Comparison of ENCODE assay signal across 13 mouse cellular contexts in the genomic region with DNA sequence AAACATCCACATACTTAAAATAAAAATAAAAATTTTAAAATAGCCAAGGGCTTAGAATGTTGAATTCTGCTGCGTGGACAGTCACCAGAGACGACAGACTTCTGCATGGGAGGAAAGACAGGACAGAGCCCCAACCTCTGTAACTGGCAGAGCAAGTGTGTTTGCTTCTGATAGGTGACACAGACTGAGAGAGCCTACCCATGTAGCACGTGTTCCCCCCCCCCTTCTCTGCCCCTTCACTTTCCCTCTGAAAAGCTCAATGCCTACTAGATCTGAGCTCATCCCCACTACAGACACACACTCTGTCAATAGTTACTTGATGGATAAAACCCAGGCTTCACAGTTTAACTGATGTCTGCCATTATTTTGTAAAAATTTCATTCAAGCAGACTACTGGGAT. TPM values are rescaled to one million over a fixed set of nuclear protein-coding genes. Genes with fewer than 3 reads are reported as not detected.
A peak's percentile ranks its signal among the peaks of the same experiment; 100 is the strongest.
DNase-seq lines count a peak whose midpoint lies in the region; ATAC-seq and TF ChIP-seq lines count a peak whose summit lies in the region.
"Had no signal": no experiment of that assay in that cellular context is flagged by ENCODE, and none has a peak within 500 bp of the region (broad histone marks: within the 10 kb centered on the region; RNA-seq: fewer than 3 reads in every experiment).

No protein-coding gene starts in this region.

- H3K9me3 ChIP-seq in heart, embryonic 11.5 days (replicated peaks; ENCODE audit: control insufficient read depth, low read length) = no peaks in the 10 kb centered on the region
- H3K9me3 ChIP-seq in lung, embryonic 14.5 days (ENCODE audit: low read depth, low read length) = no peaks in the 10 kb centered on the region
- H3K9me3 ChIP-seq in limb, embryonic 12.5 days = no peaks in the 10 kb centered on the region
- no peaks in the 10 kb centered on the region for H3K9me3 ChIP-seq in neural tube, embryonic 15.5 days (replicated peaks)
- H3K9me3 ChIP-seq: embryonic facial prominence, embryonic 15.5 days; midbrain, embryonic 10.5 days had no signal

- intact Hi-C loops in heart, postnatal 10 days (cut with DNase I) = no loop called here

- peaks cover 10% of the 10 kb centered on the region for H3K4me1 ChIP-seq in heart, embryonic 11.5 days (ENCODE audit: control insufficient read depth, insufficient read depth, low read length)
- H3K4me1 ChIP-seq in lung, embryonic 14.5 days (ENCODE audit: insufficient read depth) = peaks cover 7% of the 10 kb centered on the region; the same call in 1 of the 2 replicates
- H3K4me1 ChIP-seq in limb, embryonic 12.5 days (replicated peaks) = peaks cover 17% of the 10 kb centered on the region
- H3K4me1 ChIP-seq in neural tube, embryonic 15.5 days = peaks cover 29% of the 10 kb centered on the region

- no peak overlapping the region; the same call in 1 of the 2 replicates for H3K4me3 ChIP-seq in heart, embryonic 11.5 days (ENCODE audit: low read depth, low read length)
- H3K4me3 ChIP-seq in lung, embryonic 14.5 days (ENCODE audit: low read depth, low read length) = peak overlapping the region; percentile 80; the same call in 1 of the 2 replicates
- H3K4me3 ChIP-seq in limb, embryonic 12.5 days (replicated peaks) = no peak overlapping the region
- H3K4me3 ChIP-seq in neural tube, embryonic 15.5 days (replicated peaks) = no peak overlapping the region

- ATAC-seq in heart, embryonic 11.5 days (replicated peaks; ENCODE audit: insufficient number of reproducible peaks, low FRiP score, low TSS enrichment) = no peak
- no peak for ATAC-seq in lung, embryonic 14.5 days (ENCODE audit: insufficient read depth)
- no peak for ATAC-seq in limb, embryonic 12.5 days (ENCODE audit: insufficient number of reproducible peaks, insufficient read depth, low FRiP score, low TSS enrichment, low read depth)
- no peak for ATAC-seq in neural tube, embryonic 15.5 days (ENCODE audit: low FRiP score)
- ATAC-seq: Patski had no signal

- DNase-seq in heart, postnatal 10 days = no peak
- DNase-seq in lung, embryonic 14.5 days = no peak
- DNase-seq in lung, postnatal 36 days = no peak
- DNase-seq in MN1 (ENCODE audit: low spot score) = no peak
- no peak for DNase-seq in ovary, adult 18-20 months (ENCODE audit: low spot score)
- DNase-seq: cerebellum, adult 2 months; thymus, adult 18-20 months had no signal

- H3K36me3 ChIP-seq in heart, embryonic 11.5 days (ENCODE audit: control insufficient read depth, insufficient read depth, low read length) = no peaks in the 10 kb centered on the region
- no peaks in the 10 kb centered on the region for H3K36me3 ChIP-seq in lung, embryonic 14.5 days (ENCODE audit: insufficient read depth)
- no peaks in the 10 kb centered on the region for H3K36me3 ChIP-seq in limb, embryonic 12.5 days
- H3K36me3 ChIP-seq in neural tube, embryonic 15.5 days = no peaks in the 10 kb centered on the region
- H3K36me3 ChIP-seq: embryonic facial prominence, embryonic 15.5 days; midbrain, embryonic 10.5 days had no signal

- TF ChIP-seq CTCF in lung, embryonic 14.5 days (IDR thresholded peaks at IDR 0.05; ENCODE audit: low read depth) = no peak

- 42% methylated on average over 3 of the region's 3 CpGs for WGBS in heart, embryonic 11.5 days (ENCODE audit: insufficient replicate concordance)
- WGBS in lung, embryonic 14.5 days = 39% methylated on average over 3 of the region's 3 CpGs
- 56% methylated on average over 3 of the region's 3 CpGs for WGBS in limb, embryonic 12.5 days
- WGBS in neural tube, embryonic 15.5 days = 60% methylated on average over 3 of the region's 3 CpGs

- peak overlapping the region; percentile 89 for H3K4me2 ChIP-seq in heart, embryonic 11.5 days
- peak overlapping the region; percentile 96 for H3K4me2 ChIP-seq in lung, embryonic 14.5 days
- peak overlapping the region; percentile 78; the same call in 1 of the 2 replicates for H3K4me2 ChIP-seq in limb, embryonic 12.5 days
- peak overlapping the region; percentile 86 for H3K4me2 ChIP-seq in neural tube, embryonic 15.5 days

- H3K27me3 ChIP-seq in heart, embryonic 11.5 days (ENCODE audit: control insufficient read depth, insufficient read depth, low read length) = peaks cover 17% of the 10 kb centered on the region; the same call in 1 of the 2 replicates
- 0 out of 2 replicates have a peak, but pooled peaks cover 4% of the 10 kb centered on the region for H3K27me3 ChIP-seq in lung, embryonic 14.5 days (ENCODE audit: insufficient read depth, low read length)
- H3K27me3 ChIP-seq in limb, embryonic 12.5 days = peaks cover 44% of the 10 kb centered on the region
- peaks cover 21% of the 10 kb centered on the region for H3K27me3 ChIP-seq in neural tube, embryonic 15.5 days (replicated peaks)
- H3K27me3 ChIP-seq: Patski had no signal

- H3K9ac ChIP-seq in heart, embryonic 11.5 days (ENCODE audit: low read depth, low read length) = no peak overlapping the region
- no peak overlapping the region for H3K9ac ChIP-seq in lung, embryonic 14.5 days
- no peak overlapping the region for H3K9ac ChIP-seq in limb, embryonic 12.5 days (replicated peaks)
- H3K9ac ChIP-seq in neural tube, embryonic 15.5 days (replicated peaks) = no peak overlapping the region

- H3K27ac ChIP-seq in heart, embryonic 11.5 days (ENCODE audit: low read depth, low read length) = no peak overlapping the region
- no peak overlapping the region for H3K27ac ChIP-seq in lung, embryonic 14.5 days (ENCODE audit: low read depth)
- no peak overlapping the region for H3K27ac ChIP-seq in limb, embryonic 12.5 days
- H3K27ac ChIP-seq in neural tube, embryonic 15.5 days (replicated peaks) = no peak overlapping the region
- H3K27ac ChIP-seq: embryonic facial prominence, embryonic 15.5 days had no signal

RNA-seq across cellular contexts. Expression of a gene that starts 0.7 kb away (rescaled TPM):
- polyA plus RNA-seq in heart, embryonic 11.5 days (2014; fragmentation: Nextera tagmentation; extraction: Ambion mirVana) = 97.0 and 104 TPM in 2 replicates
- 100 to 1,000 TPM; 151 to 155 TPM for total RNA-seq in heart, postnatal 10 days (2021)
- 152 and 163 TPM in 2 replicates for polyA plus RNA-seq in lung, embryonic 14.5 days (2014; fragmentation: Nextera tagmentation; extraction: Ambion mirVana)
- polyA plus RNA-seq in limb, embryonic 12.5 days (2016; fragmentation: Nextera tagmentation; extraction: Ambion mirVana) = 124 and 136 TPM in 2 replicates
- 113 and 133 TPM in 2 replicates for polyA plus RNA-seq in neural tube, embryonic 15.5 days (2015; fragmentation: Nextera tagmentation; extraction: Ambion mirVana)

RNA-seq across cellular contexts. Expression of a gene that starts 35.9 kb away (rescaled TPM):
- 0.07 TPM in 1 of 2 replicates, not detected in the other for polyA plus RNA-seq in heart, embryonic 11.5 days (2014; fragmentation: Nextera tagmentation; extraction: Ambion mirVana)
- total RNA-seq in heart, postnatal 10 days (2021) = not detected
- not detected in 2 replicates for polyA plus RNA-seq in lung, embryonic 14.5 days (2014; fragmentation: Nextera tagmentation; extraction: Ambion mirVana)
- 0.17 TPM in 1 of 2 replicates, not detected in the other for polyA plus RNA-seq in limb, embryonic 12.5 days (2016; fragmentation: Nextera tagmentation; extraction: Ambion mirVana)
- 0.36 TPM in 1 of 2 replicates, not detected in the other for polyA plus RNA-seq in neural tube, embryonic 15.5 days (2015; fragmentation: Nextera tagmentation; extraction: Ambion mirVana)
- polyA plus RNA-seq: cerebellum, adult 2 months; midbrain, embryonic 10.5 days; Patski had no signal

RNA-seq across cellular contexts. Expression of a gene that starts 36.0 kb away (rescaled TPM):
- polyA plus RNA-seq in heart, embryonic 11.5 days (2014; fragmentation: Nextera tagmentation; extraction: Ambion mirVana) = 0.37 and 0.60 TPM in 2 replicates
- total RNA-seq in heart, postnatal 10 days (2021) = 10 to 100 TPM; 30.8 to 37.5 TPM
- polyA plus RNA-seq in lung, embryonic 14.5 days (2014; fragmentation: Nextera tagmentation; extraction: Ambion mirVana) = 2.5 and 3.0 TPM in 2 replicates
- polyA plus RNA-seq in limb, embryonic 12.5 days (2016; fragmentation: Nextera tagmentation; extraction: Ambion mirVana) = 0.84 and 1.1 TPM in 2 replicates
- polyA plus RNA-seq in neural tube, embryonic 15.5 days (2015; fragmentation: Nextera tagmentation; extraction: Ambion mirVana) = 1.0 and 1.3 TPM in 2 replicates
